Mouse (Mus musculus) adrenal gland, postnatal 10 days (tissue): ENCODE data around the gene Zc3h7b. TPM values are rescaled to one million over a fixed set of nuclear protein-coding genes. Genes with fewer than 3 reads are reported as not detected.
"Not testable (repeated sequence)": the region's sequence is repeated elsewhere in the genome, so short reads cannot be mapped to it uniquely, and the experiment has no call there.

Experiments used
- DNase-seq: peaks from one replicate; pipeline ENCODE4 v3.0.0; 2021; ENCODE audit warnings: mixed read lengths
- long read RNA-seq, 2 experiments: library from polyadenylated mRNA; stranded (forward); transcript quantifications; one replicate each; pipeline ENCODE4 v2.0.0; 2021
- total RNA-seq, 2 experiments: library from RNA; stranded (reverse); gene quantifications; 2 replicates each; pipeline ENCODE4 v1.2.3; 2021

Zc3h7b gene
- 10 to 100 TPM; 73.2 to 78.2 TPM for total RNA-seq
- long read RNA-seq, experiment 1, partial matches to known transcripts: 2 of 41 reads
- long read RNA-seq, experiment 1, other reads (novel, unspliced or antisense): 39 of 41 reads
- long read RNA-seq, experiment 2, partial matches to known transcripts: 1 of 10 reads
- long read RNA-seq, experiment 2, other reads (novel, unspliced or antisense): 9 of 10 reads

GRCm38 (mm10) chr15:81744992-81745600 is at the start of gene Zc3h7b, which contains the start of gene Rangap1:
Gene Zc3h7b, plus strand, starts transcription at chr15:81745057.
Gene Rangap1, minus strand, starts transcription at chr15:81745530.
- DNase-seq: peak; percentile 88

- DNase-seq: no peak
Observed at GRCm38 (mm10) chr15:81697175-81697574, 47.7 kb upstream of the Zc3h7b start, which contains the start of gene Chadl. Gene Chadl, minus strand, starts transcription at chr15:81697287.

- DNase-seq: peak; percentile 49
Observed at GRCm38 (mm10) chr15:81697847-81698246, 47.0 kb upstream of the Zc3h7b start.

- DNase-seq: no peak
Observed at GRCm38 (mm10) chr15:81698532-81698931, 46.3 kb upstream of the Zc3h7b start.

GRCm38 (mm10) chr15:81700161-81700560 is 44.7 kb upstream of the Zc3h7b start:
- DNase-seq: no peak

- peak; percentile 53 for DNase-seq
Observed at GRCm38 (mm10) chr15:81700601-81701000, 44.3 kb upstream of the Zc3h7b start.

GRCm38 (mm10) chr15:81701350-81701749 is 43.5 kb upstream of the Zc3h7b start:
- DNase-seq: not testable (repeated sequence)

GRCm38 (mm10) chr15:81702306-81703093 is 42.4 kb upstream of the Zc3h7b start:
- peak; percentile 59 for DNase-seq

GRCm38 (mm10) chr15:81703094-81703489 is 41.8 kb upstream of the Zc3h7b start:
- no peak for DNase-seq

GRCm38 (mm10) chr15:81708991-81709390 is 35.9 kb upstream of the Zc3h7b start:
- no peak for DNase-seq

- no peak for DNase-seq
Observed at GRCm38 (mm10) chr15:81709686-81710085, 35.2 kb upstream of the Zc3h7b start.

GRCm38 (mm10) chr15:81710801-81711200 is 34.1 kb upstream of the Zc3h7b start:
- no peak for DNase-seq

- no peak for DNase-seq
Observed at GRCm38 (mm10) chr15:81713742-81714141, 31.1 kb upstream of the Zc3h7b start.

- no peak for DNase-seq
Observed at GRCm38 (mm10) chr15:81718336-81719138, 26.3 kb upstream of the Zc3h7b start.

- no peak for DNase-seq
Observed at GRCm38 (mm10) chr15:81719139-81719531, 25.7 kb upstream of the Zc3h7b start.

GRCm38 (mm10) chr15:81722361-81722760 is 22.5 kb upstream of the Zc3h7b start:
- DNase-seq: no peak

GRCm38 (mm10) chr15:81723653-81724052 is 21.2 kb upstream of the Zc3h7b start:
- DNase-seq: no peak

- DNase-seq: no peak
Observed at GRCm38 (mm10) chr15:81725965-81726364, 18.9 kb upstream of the Zc3h7b start.

- DNase-seq: peak; percentile 40
Observed at GRCm38 (mm10) chr15:81729241-81729791, 15.5 kb upstream of the Zc3h7b start.

GRCm38 (mm10) chr15:81729792-81730635 is 14.8 kb upstream of the Zc3h7b start:
- DNase-seq: peak; percentile 97

- DNase-seq: no peak
Observed at GRCm38 (mm10) chr15:81735075-81735474, 9.8 kb upstream of the Zc3h7b start.
